Mouse (Mus musculus) adrenal gland, adult 8-10 months (tissue): ENCODE measurements at regions not wholly inside any gene's neighbourhood (a gene's known extent, or its start where the extent isn't known, plus 50 kb on each side); places are given as distances from the start of the nearest gene placed in this dataset.
A peak's percentile ranks its signal among the peaks of the same experiment; 100 is the strongest.

ENCODE experiments used
- DNase-seq: peaks from one replicate; pipeline ENCODE4 v3.0.0; 2022

DNA sequence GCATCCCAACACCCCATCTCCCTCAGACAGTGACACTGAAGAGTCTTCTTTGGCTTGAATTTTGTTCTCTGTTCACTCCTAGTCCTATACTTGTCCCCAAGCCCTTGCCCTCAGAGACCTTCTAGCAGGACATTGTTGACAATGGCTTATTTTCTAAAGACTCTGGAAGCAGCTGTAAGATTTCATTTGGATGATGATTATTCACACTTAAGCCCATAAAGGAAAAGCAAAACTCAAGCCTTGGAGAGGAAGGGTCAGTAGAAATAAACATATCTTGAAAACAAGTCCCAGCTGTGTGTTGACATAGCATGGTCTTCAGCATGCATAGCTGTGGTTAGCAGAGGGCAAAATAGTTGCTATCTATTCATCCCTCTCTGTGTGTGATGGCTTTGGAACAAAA lies 59.9 kb upstream of the Cdh11 start:
- DNase-seq = no peak

DNA sequence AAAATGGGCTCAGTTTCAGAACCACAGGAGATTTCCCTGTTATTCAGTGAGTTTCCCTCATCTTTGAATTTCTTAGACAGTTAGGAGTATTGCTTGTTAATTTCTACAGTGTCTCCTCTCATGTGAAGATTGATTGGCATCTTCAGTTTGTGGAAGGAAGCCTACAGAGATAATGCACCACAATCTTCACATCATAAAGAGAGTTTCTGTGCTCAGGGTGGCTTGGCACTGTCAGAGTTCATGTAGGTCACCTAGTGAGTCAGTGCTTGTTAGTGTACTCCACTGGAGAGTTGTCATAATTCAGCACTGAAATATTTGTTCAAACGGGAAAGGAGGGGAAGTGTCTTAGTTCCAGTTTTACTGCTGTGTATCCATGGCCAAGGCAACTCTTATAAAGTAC lies 74.6 kb upstream of the Cdh11 start:
- DNase-seq = no peak

DNA sequence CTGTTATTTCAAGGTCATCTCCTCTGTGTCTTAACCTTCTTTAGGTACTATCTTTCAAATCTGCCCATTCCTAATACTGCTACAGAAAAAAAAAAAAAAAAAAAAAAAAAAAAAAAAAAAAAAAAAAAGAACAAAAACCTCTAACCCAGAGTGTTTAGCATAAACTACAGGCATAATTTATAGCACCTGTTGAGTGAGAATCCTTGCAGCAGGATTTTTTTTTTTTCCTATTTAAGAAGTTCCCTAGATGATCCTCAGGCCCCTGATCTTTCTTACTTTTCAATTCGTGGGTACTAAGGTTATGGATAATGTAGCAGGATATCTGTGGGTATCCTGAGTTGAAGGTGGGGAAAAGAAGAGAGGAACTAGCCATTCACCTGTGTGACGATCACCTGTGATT lies 114.1 kb upstream of the Cdh11 start:
- DNase-seq = no peak

DNA sequence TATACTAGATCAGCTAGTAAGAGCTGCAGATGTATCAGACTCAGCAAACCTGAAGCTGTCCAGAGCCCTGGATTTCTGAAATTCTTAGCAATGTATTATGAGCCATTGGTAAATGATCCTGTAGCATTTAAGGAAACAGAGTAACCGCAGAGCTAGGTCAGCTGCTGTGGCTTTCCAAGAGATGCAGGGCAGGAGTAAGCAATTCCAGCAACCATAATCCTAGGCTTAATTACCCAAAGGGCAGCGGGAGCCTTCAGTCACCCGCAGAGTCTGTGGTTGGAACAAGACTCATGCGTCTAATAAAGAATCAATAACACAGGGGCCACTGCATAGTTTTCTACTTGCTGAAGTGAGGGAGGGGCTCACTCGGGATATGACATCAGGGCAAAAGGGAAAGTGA lies 115.2 kb upstream of the Cdh11 start:
- no peak for DNase-seq

DNA sequence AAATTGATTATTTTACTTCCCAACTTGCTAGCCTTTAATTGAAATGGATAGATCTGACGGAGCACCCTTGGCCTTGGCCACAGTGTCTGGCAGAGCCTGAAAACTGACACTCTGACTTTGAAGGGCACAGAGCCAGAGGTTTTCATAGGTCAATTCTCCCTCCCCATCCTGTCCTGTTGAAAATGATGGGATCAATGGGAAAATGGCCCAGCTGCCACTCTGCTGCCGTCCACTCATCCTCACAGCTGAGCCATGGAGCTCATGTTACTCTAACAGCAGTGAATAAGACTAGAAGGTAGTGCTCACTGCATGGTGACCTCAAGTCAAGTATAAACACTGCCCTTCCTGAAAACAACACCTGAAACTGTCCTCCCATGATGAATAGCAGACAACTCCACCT lies 122.0 kb upstream of the Cdh11 start:
- DNase-seq = no peak

DNA sequence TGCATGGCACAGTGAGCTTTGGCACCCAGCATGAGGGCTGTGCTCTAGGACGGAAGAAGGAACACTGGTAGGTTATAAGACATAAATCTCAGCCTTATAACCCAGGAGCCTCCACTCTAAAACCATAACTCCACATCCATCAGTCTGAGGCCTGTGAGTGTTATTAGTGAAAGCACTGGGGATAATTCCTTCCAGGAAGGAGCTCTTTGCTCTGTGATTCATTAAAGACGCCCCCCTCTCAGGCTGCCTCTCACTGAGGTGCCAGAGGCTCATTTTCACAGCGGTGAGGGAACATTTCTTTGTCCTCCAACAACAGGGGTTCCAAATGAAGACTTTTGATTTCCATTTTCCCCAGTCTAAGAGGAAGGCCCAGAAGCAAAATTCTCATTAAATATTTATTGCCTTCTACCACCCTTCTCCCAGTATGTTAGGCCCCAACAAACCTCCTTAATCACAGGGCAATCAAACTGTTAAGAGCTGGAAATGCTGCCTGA lies 145.9 kb upstream of the Cdh11 start:
- no peak for DNase-seq

DNA sequence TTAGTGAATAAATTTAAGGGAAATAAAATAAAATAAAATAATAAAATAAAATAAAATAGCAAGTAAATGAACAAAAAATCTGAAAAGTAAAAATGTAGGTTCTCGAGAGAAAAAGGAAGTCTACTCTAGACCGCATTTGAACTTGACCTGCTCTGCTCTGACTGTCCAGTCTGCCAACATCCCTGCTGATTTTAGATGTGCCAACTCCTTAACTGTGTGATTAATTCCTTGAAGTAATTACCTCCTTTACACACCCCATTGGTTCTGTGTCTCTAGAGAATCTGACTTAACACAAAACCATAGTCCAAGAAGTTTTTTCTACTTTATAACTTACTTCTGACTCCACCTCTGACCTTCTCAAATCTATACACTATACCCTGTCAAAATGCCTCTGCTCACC lies 153.3 kb upstream of the Cdh11 start:
- no peak for DNase-seq

DNA sequence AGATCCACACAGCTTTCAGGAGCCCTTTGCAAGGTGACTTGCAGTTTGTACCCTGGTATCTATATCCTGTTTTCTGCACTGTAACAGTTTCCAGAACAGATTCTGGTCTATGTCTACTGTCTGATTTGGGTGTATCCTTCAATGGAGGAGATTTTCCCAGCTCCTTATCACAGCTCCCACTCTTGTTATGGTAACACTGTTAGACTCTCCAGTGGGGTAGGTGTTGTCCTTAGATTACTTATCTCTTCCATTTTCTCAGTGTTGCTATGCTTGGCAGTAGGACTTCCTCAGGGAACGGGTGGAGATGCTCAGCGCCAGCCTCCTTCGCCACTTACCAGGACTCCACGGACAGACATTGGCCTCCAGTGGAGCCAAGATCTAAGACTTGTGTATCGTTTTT lies 160.1 kb upstream of the Cdh11 start:
- DNase-seq = no peak

DNA sequence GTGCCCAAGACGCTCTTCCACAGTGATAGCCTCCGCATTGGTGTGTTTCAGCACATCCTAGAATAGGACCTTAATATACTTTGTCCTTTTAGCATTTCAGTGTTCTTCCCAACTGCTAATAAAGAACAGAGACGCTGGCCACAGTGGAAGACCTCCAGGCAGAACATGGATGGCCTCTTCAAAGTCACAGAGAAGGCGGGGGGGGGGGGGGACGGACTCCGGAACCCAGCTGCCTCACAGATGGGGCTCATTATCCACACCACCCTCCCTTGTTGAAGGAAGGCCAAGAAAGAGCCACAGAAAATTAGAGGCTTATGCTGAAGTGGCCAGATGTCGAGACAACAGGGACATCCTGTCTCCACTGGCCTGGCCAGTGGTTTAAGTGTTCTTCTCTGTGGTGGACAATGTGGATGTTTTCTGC lies 192.7 kb upstream of the Cdh11 start:
- no peak for DNase-seq

DNA sequence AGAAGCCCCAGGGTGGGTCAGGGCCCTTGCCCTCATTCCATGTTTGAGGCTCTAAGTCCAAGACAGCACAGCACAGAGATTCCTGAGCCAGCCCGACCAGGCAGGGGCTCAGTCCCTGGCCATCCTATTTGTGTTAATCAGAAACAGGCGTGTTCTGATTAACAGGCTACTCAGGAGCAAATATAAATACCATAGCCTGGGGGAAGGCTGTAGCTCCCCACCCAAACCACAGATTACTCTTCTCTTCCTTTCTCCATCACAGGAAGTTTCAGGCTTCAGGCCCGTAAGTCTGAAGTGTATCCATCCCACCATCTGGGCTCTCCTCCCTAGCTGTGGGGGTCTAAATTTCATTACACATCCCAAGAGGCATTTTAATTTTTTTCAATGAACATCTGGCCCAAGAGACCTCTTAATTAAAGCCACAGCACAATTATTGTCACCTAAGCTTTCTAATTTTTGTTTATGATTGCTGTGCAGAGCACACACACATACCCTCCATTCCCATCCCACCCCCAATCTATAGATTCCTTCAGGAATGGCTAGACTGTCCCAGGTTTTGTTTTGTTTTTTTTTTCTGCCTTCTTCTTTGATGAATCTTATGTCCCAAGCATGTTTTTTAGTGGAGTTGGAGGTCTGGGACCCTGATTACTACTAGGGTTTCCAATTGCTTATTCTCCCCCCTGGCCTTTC lies 197.9 kb upstream of the Cdh11 start:
- DNase-seq = no peak

DNA sequence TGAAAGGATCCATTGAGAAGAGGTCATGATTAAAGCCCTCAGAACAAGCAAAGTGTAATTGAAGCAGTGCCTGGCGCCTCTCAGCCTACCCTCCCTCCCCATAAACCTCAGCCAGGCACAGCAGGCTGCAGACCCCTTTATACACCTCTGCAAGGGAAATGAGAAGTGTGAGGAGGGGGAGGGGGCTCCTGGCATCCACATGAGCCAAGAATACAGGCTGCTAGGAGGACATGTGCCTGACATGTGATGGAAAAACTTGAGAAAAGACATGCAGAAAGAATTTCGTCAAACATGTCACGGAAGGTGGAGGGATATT lies 198.4 kb upstream of the Cdh11 start:
- DNase-seq = no peak

DNA sequence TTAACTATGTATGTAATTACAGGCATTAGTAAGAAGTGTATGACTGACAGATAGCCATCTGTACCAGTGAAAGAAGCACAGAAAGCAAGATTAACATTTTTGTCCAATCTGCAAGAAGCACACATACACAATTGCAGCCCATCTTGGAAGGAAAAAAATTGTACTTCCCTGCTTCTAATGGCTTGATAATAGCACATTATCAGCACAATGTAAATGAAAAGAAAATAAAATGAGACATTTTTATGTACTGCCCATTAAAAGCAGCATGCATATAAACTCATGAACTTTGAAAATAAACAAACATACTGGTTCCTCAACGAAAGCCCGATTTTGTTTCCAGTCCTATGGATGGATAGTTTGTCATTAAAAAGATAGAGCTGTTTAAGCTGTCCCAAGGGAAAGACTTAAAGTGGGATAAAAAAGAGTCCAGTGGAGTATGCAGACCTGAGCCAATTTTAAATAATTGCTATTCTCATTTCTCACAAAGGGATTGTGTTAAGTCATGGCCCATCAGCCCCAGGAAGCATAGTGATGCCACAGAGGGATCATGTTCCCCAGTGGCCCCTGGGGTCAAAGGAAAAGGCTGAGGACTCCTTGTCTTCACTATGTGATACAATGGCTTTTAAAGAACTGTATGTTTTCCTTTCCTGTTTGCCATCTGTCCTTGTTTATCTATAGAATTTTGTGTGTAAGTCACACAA lies 222.0 kb upstream of the Cdh11 start:
- no peak for DNase-seq

DNA sequence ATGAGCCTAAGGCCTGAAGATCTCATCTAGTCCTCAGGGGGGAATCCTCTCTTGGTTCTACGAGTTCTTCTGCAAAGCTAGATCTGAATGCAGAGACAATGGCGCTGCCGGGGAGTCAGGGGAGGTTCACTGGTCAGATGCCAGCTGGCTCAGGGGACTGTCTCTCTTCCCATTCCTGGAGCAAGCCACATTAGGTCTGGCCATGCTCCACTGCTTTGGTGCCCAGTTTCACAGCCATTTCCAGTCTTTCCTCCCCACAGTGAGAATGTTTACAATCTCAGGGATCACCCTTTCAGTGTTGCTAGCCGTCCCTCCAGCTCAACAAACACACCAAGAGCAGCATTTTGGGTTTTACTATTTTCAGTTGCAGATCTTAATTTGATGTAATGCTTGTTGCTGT lies 233.7 kb upstream of the Cdh11 start:
- DNase-seq = no peak

DNA sequence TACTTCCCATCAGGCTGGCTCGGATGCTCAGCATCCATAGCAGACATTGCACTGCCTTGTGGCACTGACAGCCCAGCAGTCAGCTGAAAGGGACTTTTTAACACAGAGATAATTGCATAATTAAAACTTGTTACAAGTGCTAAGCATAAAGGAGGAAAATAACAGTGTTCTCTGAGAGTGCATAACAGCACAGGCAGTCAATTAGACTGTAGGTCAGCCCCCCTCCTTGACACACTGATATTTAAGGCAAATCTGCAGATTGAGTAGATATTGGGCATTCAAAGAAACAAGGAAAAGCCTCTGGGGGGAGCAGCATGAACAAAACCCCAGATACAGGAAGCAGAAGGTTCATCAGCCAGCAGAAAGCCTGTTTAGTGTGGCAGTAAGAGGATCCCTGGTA lies 237.8 kb upstream of the Cdh11 start:
- no peak for DNase-seq

DNA sequence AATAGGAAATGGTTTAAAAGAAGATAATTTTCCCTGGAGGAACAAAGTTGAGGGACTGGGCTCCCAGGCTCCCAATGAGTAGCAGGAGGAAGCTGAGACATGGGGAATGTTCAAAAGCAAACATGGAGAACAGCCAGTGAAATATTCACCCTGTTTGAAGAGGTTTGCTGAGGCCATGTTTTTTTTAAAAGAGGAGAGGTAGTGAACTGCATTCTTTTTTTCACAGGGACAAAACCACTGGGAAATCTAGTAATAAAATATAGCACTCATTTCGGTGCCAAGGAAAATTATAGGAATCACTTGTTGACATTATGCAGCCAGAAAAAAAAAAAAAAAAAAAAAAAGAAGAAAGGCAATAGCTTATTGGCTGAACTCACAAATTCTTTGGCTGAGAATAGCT lies 246.3 kb upstream of the Cdh11 start:
- no peak for DNase-seq

DNA sequence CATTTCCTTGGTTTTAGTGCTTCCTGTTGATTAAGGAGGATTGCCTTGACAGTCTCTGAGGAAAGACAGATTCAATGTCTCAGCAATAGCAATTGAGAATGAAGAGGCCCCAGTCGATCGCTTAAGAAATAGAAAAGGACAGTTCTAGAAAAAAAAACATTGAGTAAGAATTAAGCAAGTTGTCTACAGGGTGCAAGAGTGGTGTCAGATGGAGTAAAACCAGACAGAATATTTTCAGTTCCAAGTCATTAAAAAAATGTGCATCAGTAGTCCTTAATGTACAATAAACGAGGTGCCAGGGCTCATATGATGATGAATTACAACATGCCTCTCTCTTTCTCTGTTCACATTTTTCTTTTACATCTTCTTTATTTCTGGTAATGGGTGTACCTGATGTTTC lies 248.5 kb upstream of the Cdh11 start:
- no peak for DNase-seq

DNA sequence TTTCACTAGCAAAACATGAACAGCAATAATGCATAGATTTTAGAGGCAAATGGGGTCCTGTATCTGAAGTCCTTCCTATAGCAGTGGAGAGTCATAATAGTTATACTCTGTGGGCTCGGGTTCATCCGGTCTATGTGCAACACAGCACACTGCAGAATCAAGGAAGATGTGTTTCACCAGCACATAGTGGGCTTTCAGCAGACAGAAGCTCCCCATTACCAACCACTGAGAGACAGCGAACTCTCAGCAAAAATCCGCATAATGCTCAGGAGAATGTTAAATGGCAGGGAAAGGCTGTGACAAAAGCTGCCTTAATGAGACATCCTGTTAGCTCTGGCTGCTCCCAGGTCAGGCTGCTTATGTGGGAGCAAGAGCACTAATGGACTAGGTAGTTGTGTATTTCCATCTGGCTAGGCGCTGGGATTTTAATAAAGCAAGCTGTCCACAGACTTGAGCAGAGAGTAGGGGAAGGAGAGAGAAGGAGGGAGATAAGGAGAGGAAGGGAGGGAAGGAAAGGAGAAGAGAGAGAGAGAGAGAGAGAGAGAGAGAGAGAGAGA lies 286.7 kb upstream of the Cdh11 start:
- DNase-seq = no peak

DNA sequence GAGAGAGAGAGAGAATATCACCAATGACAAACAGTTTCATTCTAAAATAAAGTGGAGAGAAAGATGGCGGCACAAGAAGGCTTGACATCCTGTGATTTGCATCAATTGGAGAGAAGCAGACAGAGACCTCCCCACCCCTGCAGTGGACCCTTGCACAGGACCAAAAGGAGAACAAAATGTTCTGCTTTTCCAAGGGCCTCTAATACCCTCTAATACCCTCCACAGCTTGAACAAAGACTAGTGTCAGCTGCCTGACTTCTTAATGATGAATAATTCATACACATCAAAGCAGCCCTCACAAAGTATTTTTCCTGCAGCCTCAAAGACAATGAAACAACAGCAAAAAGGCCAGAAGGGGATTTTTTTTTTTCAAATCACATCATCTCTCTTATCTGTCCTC lies 287.2 kb upstream of the Cdh11 start:
- no peak for DNase-seq

DNA sequence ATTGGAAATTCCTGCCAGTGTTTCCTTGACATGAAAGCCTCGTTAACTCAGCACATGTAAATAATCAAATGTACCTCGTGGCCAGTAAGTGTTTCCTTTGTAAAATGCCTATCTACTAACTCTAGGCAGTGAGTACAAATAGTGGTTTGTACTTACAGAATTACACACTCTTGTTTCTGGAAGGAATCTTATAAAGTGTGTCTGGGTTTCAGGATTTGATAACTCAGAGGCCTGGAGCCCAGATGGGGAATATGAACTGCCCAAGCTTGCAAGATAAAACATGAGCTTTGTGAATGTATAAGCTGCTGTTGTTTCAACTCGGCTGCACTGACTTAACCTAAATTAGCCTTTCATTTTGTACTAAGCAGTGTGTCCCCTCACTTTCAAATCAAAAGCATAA lies 293.1 kb upstream of the Cdh11 start:
- DNase-seq = no peak

DNA sequence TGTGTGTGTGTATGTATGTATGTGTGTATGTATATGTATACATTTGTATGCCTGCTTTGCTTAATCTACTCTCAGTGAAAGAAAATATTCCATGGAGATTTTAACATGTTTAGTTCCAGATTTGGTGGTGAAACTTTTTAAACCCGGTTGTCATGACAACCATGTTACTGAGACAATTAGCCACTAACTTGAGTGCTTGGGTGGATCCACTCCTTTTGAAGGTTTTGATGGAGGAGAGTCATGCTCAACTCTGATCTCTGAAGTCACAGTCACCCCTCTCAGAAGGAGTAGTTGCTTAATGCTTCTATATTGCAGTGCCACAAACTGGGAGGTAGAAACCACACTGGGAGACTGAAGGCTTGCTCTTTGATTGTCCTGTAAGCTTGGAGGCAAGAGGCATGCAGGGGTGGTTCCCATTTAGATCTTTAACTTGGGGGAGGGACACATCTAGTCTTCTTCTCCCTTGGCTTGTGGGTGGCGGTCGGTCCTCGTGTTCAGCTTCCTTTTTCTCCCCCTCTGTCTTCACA lies 301.6 kb upstream of the Cdh11 start:
- no peak for DNase-seq

DNA sequence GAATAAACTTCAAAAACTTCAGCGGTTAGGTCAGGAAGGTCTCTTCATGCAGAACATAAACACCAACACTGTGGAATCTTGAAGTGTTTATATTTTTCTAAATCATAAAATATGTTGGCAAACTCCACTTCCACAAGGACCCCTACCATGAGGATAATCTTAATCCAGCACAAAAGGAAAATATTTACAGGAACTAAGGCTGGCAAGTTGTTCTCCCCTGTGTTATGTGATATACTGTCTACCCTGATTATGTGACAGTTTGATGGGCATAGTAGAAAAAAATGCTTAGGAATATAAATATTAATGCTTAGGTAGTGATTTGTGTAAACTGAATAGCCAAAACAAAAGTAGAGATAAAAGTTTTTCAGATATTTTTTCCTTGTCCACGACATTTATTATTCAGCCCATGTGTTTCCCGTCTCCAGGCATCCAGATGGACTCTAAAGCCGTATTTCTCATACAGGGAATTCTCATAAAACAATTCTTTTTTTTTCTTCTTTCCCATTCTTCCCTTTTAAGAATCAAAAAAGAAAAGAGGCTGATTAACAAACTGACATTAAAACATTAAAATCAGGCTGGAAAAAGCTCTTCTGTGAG lies 311.2 kb upstream of the Cdh11 start:
- DNase-seq = no peak

DNA sequence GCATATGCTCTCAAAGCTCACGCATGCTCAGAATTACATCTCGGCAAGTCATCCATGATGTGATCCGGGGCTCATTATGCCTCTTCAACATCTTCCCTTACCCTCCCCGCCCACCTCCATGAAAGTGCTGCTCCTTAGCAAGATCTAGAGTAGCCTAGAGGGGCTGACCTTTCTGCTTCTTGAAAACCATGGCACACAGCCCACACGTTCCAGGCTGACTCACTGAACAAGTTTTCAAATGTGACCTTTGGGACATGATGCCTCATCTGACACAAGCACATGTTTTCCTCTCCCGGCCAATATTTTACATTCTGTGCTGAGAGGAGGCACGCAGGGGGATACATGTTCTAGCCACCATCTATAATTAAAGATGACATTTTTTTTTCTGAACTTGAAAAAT lies 340.1 kb upstream of the Cdh11 start:
- peak; percentile 76 for DNase-seq

DNA sequence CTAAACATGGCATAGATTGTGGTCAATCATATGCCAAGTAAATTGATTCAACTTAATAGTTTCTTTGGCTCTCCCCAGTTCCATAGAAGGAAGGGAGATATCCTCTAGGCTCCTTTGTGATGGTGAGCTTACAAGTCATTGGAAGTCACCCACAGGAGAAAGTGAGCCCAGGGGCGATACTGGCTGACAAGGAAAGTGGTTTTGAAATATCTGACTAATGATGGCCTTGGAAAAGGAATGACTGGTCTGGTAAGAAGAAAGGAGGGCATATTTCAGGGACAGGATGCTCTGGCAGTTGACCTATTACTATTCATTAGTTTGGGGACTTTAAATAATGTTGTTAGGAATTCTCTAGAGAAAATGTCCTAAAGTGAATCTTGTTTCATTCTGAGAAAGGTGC lies 352.7 kb upstream of the Cdh11 start:
- peak; percentile 17 for DNase-seq

DNA sequence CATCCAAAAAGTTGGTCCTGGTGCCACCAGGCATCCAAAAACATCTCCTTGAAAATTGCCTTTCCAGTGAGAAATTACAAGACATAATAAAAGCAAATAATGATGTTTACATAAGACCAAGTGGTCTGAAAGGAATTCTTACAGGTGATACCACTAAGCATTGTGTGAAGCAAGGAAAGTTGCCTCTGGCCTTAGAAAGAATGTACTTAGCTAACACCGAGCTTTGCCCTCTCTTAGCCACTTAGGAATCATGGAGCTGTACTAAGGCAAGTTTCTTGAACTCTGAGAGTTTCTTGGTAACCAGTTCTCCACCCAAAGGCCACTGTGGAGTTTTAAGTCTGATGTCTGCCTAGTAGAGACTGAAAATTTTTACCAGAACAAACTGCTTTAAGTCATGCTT lies 359.4 kb upstream of the Cdh11 start:
- no peak for DNase-seq
